Mouse (Mus musculus) MN1 (cell line): ENCODE measurements around the gene Ccdc113.
"Not testable (repeated sequence)": the region's sequence is repeated elsewhere in the genome, so short reads cannot be mapped to it uniquely, and the experiment has no call there.

Experiments used
- DNase-seq: peaks from one replicate; pipeline ENCODE4 v3.0.0-alpha.2; 2016; ENCODE audit warnings: low spot score

The Ccdc113 gene

GRCm38 (mm10) chr8:95602168-95602567, 68.3 kb downstream of the Ccdc113 start:
- DNase-seq: no peak

- not testable (repeated sequence) for DNase-seq
These were observed 72.6 kb downstream of the Ccdc113 start for GRCm38 (mm10) chr8:95606509-95606908.

GRCm38 (mm10) chr8:95607210-95607609, 73.3 kb downstream of the Ccdc113 start:
- no peak for DNase-seq
